Mouse (Mus musculus): Measurements from ENCODE around the gene Cab39l. TPM values are rescaled to one million over a fixed set of nuclear protein-coding genes. Genes with fewer than 3 reads are reported as not detected.
A peak's percentile ranks its signal among the peaks of the same experiment; 100 is the strongest.

Cab39l gene
- total and polyA plus RNA-seq, 3 experiments: 7.9 to 26.0 (median 23.8) TPM

- Histone ChIP-seq H3K27ac (peak within 1 kb of the TSS; percentile 94), H3K9ac (ENCODE audit: low read depth, low read length) (peak within 1 kb of the TSS; percentile 92), H3K4me3 (peak within 1 kb of the TSS; percentile 96), H3K27me3 (ENCODE audit: control insufficient read depth, insufficient read depth, low read length) (no peaks in the 10 kb centered on the region), H3K36me3 (ENCODE audit: control insufficient read depth, insufficient read depth, low read length) (peaks cover 4% of the 10 kb centered on the region), H3K79me2 (replicated peaks; ENCODE audit: control insufficient read depth, insufficient read depth, low read length) (no peaks in the 10 kb centered on the region; the same call in 1 of the 2 replicates), H3K4me1 (ENCODE audit: control insufficient read depth, insufficient read depth, low read length) (peaks cover 1% of the 10 kb centered on the region; the same call in 1 of the 2 replicates)
- WGBS: under 1% methylated on average over 47 of the region's 48 CpGs
- intact Hi-C loops (cut with DNase I): loop anchor here (1.0 to 10.0 kb wide), 2 partner anchors 396 to 667 kb away; partner anchors contain the start of genes Mtmr6 and Rcbtb1
- peak; percentile 94 to 99 for DNase-seq
- TF ChIP-seq EP300 (IDR thresholded peaks at IDR 0.05; ENCODE audit: insufficient read depth, low read depth, low read length) (peak; percentile 70; the same call in 1 of the 2 replicates), CTCF (IDR thresholded peaks at IDR 0.05) (peak; percentile 20), POLR2A (IDR thresholded peaks at IDR 0.05; ENCODE audit: insufficient read depth, low read depth, low read length) (peak; percentile 91)
Measured at GRCm38 (mm10) chr14:59597398-59598259, 156.9 kb downstream of the Cab39l start, which contains the start of gene Cdadc1. Cdadc1 (minus strand) TSS chr14:59597959.

DNA sequence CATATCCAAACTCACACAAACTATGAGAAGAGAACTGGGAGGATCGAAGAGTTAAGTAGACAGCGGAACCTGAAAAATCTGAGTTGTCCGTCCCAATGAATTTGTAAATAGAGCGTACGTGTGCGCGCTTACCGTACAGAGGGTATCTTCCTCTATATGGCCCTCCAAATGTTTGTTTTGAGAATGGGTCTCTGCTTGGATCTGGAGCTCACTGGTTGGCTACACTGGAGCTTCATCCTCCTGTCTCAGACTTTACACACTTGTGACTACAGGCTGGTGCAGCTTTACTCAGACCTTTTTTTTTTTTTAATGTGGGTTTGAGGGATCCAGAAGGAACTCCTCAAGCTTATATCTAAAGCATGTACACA, 157.5 kb downstream of the Cab39l start:
- Histone ChIP-seq H3K36me3 (ENCODE audit: control insufficient read depth, insufficient read depth, low read length) (peaks cover 4% of the 10 kb centered on the region), H3K4me3 (peak overlapping the region; percentile 96), H3K9ac (ENCODE audit: low read depth, low read length) (peak overlapping the region; percentile 61), H3K27ac (peak overlapping the region; percentile 94), H3K4me1 (ENCODE audit: control insufficient read depth, insufficient read depth, low read length) (peaks cover 1% of the 10 kb centered on the region; the same call in 1 of the 2 replicates), H3K27me3 (ENCODE audit: control insufficient read depth, insufficient read depth, low read length) (peaks cover 2% of the 10 kb centered on the region; the same call in 1 of the 2 replicates), H3K79me2 (replicated peaks; ENCODE audit: control insufficient read depth, insufficient read depth, low read length) (no peaks in the 10 kb centered on the region; the same call in 1 of the 2 replicates)
- intact Hi-C loops (cut with DNase I): loop anchor here (1.0 to 10.0 kb wide), 2 partner anchors 397 to 667 kb away; partner anchors contain the start of genes Mtmr6 and Rcbtb1
- 1% methylated on average over 8 of the region's 8 CpGs for WGBS
- TF ChIP-seq POLR2A (IDR thresholded peaks at IDR 0.05; ENCODE audit: insufficient read depth, low read depth, low read length) (no peak), EP300 (IDR thresholded peaks at IDR 0.05; ENCODE audit: insufficient read depth, low read depth, low read length) (no peak), CTCF (IDR thresholded peaks at IDR 0.05) (no peak)
- no peak for DNase-seq

DNA sequence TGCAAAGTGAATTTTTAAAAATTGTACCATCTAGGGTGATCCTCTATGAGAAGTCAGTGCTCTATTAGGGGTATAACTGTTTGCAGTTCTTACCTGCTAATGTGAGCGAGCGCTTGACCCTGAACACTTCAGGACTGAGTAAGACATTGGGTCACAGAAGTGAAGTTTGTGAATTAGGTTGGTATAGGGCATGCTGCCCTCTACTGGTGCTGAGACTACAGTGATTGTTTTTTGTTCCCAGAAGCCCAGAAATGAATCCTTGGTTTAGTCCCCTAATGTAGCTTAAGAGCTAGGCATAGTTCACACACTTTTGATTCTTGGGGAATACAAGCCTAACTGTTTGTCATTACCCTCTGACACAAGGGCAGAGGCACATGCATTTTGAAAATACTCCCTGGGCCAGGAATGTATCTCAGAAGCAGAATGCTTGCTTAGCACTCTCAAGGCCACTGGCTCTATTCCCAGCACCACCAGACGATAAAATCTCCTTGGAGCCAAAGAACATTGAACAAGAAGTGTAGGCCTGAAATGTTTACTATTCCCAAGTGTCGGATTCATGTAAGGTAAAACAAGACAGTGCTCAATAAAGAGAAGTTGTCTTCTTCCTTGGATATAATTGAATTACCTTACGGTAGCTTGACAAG, 163.4 kb downstream of the Cab39l start:
- no peaks in the 10 kb centered on the region for H3K4me1 ChIP-seq (ENCODE audit: control insufficient read depth, insufficient read depth, low read length)
- no peak overlapping the region for H3K27ac ChIP-seq
- intact Hi-C loops (cut with DNase I): loop anchor here (2.0 kb wide), 1 partner anchor 339 kb away; no protein-coding TSS in a partner anchor
- H3K79me2 ChIP-seq (replicated peaks; ENCODE audit: control insufficient read depth, insufficient read depth, low read length): no peaks in the 10 kb centered on the region
- H3K4me3 ChIP-seq: no peak overlapping the region
- 54% methylated on average over 5 of the region's 5 CpGs for WGBS
- H3K27me3 ChIP-seq (ENCODE audit: control insufficient read depth, insufficient read depth, low read length): peaks cover 2% of the 10 kb centered on the region; the same call in 1 of the 2 replicates
- no peaks in the 10 kb centered on the region for H3K36me3 ChIP-seq (ENCODE audit: control insufficient read depth, insufficient read depth, low read length)
- DNase-seq: peak in 1 of 2 experiments; percentile 14
- TF ChIP-seq EP300 (IDR thresholded peaks at IDR 0.05; ENCODE audit: insufficient read depth, low read depth, low read length): no peak
- TF ChIP-seq CTCF (IDR thresholded peaks at IDR 0.05): peak; percentile 87
- no peak overlapping the region for H3K9ac ChIP-seq (ENCODE audit: low read depth, low read length)

DNA sequence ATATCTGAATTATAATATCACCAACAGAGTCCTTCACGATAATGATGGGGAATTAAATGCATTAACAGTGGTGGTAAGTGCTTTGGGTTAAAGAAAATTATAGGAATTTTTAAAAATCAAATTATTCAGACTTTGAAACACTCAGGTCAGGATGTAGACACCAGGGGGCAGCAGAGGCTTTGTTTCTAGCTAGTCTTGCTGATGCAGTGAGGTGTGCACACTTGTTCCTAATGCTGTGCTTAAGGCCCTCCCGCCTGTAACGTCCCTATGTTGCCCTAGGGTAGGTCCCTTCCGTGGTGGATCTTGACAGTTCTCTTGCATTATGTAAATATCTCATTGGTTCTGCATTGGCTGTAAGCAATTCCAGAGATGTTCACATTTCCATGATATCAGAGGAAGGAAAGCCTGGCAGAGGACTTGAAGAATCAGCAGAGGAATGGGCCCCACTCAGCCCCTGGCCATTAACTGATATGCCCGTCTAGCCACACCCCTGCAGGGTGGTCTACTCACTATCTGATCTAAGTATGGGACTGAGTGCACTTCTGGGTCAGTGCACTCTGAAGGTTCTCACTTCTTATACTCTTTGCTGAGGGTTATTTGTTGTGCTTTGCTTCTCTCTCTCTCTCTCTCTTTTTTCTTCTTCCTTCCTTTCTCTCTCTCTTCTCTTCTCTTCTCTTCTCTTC, 165.0 kb downstream of the Cab39l start:
- no peaks in the 10 kb centered on the region for H3K79me2 ChIP-seq (replicated peaks; ENCODE audit: control insufficient read depth, insufficient read depth, low read length)
- intact Hi-C loops (cut with DNase I): loop anchor here (1.0 to 2.0 kb wide), 2 partner anchors 337 to 410 kb away; no protein-coding TSS in a partner anchor
- DNase-seq: peak; percentile 50 to 67
- no peak overlapping the region for H3K27ac ChIP-seq
- H3K27me3 ChIP-seq (ENCODE audit: control insufficient read depth, insufficient read depth, low read length): peaks cover 2% of the 10 kb centered on the region; the same call in 1 of the 2 replicates
- TF ChIP-seq CTCF (IDR thresholded peaks at IDR 0.05) (peak; percentile 84), EP300 (IDR thresholded peaks at IDR 0.05; ENCODE audit: insufficient read depth, low read depth, low read length) (no peak)
- 20% methylated on average over 5 of the region's 5 CpGs for WGBS
- no peak overlapping the region for H3K4me3 ChIP-seq
- no peak overlapping the region for H3K9ac ChIP-seq (ENCODE audit: low read depth, low read length)
- H3K4me1 ChIP-seq (ENCODE audit: control insufficient read depth, insufficient read depth, low read length): no peaks in the 10 kb centered on the region
- H3K36me3 ChIP-seq (ENCODE audit: control insufficient read depth, insufficient read depth, low read length): no peaks in the 10 kb centered on the region

- Histone ChIP-seq H3K27me3 (ENCODE audit: control insufficient read depth, insufficient read depth, low read length) (peaks cover 2% of the 10 kb centered on the region; the same call in 1 of the 2 replicates), H3K79me2 (replicated peaks; ENCODE audit: control insufficient read depth, insufficient read depth, low read length) (no peaks in the 10 kb centered on the region), H3K4me1 (ENCODE audit: control insufficient read depth, insufficient read depth, low read length) (no peaks in the 10 kb centered on the region), H3K27ac (no peak overlapping the region), H3K9ac (ENCODE audit: low read depth, low read length) (no peak overlapping the region), H3K4me3 (no peak overlapping the region), H3K36me3 (ENCODE audit: control insufficient read depth, insufficient read depth, low read length) (no peaks in the 10 kb centered on the region)
- TF ChIP-seq EP300 (IDR thresholded peaks at IDR 0.05; ENCODE audit: insufficient read depth, low read depth, low read length): no peak
- 48% methylated on average over 3 of the region's 3 CpGs for WGBS
- DNase-seq: no peak
- intact Hi-C loops (cut with DNase I): no loop called here
Measured at GRCm38 (mm10) chr14:59607021-59607420, 166.2 kb downstream of the Cab39l start.

Data from heart, adult 2 months (tissue).